Comparison of ENCODE assay signal across 31 mouse cellular contexts in genomic region chr19:21940114-21940513, GRCm38 (mm10).
"Had no signal": no experiment of that assay in that cellular context is flagged by ENCODE, and none has a peak within 500 bp of the region (broad histone marks: within the 10 kb centered on the region; RNA-seq: fewer than 3 reads in every experiment).

No protein-coding gene starts in this region.

- DNase-seq: left cerebral cortex, postnatal 4 days; liver; liver, embryonic 13.5 days; liver, postnatal 0 days; lung, adult 18-20 months; lung, adult 2 months; lung, embryonic 14.5 days; lung, postnatal 10 days; lung, postnatal 14 days; lung, postnatal 36 days; lung, postnatal 4 days; midbrain, embryonic 14.5 days had no signal

- H3K4me3 ChIP-seq: left cerebral cortex, adult 2 months; limb, embryonic 10.5 days; limb, embryonic 12.5 days; limb, embryonic 13.5 days; limb, embryonic 15.5 days; liver, embryonic 12.5 days; liver, embryonic 13.5 days; liver, embryonic 15.5 days; lung, embryonic 15.5 days; megakaryocyte, embryonic 14.5 days; midbrain, embryonic 10.5 days; midbrain, embryonic 12.5 days; midbrain, embryonic 13.5 days; midbrain, embryonic 15.5 days had no signal

- H3K27ac ChIP-seq: left cerebral cortex, adult 2 months; limb, embryonic 10.5 days; limb, embryonic 12.5 days; limb, embryonic 13.5 days; limb, embryonic 15.5 days; liver, embryonic 12.5 days; liver, embryonic 13.5 days; liver, embryonic 14.5 days; liver, embryonic 15.5 days; lung, embryonic 15.5 days; macrophage; midbrain, embryonic 10.5 days; midbrain, embryonic 12.5 days; midbrain, embryonic 13.5 days; midbrain, embryonic 15.5 days had no signal

- H3K4me1 ChIP-seq: limb, embryonic 12.5 days; limb, embryonic 15.5 days; liver, embryonic 12.5 days; liver, embryonic 13.5 days; liver, embryonic 15.5 days; lung, embryonic 15.5 days; midbrain, embryonic 10.5 days; midbrain, embryonic 12.5 days; midbrain, embryonic 13.5 days; midbrain, embryonic 15.5 days had no signal

- ATAC-seq: liver, embryonic 12.5 days; liver, postnatal 0 days; lung, postnatal 0 days; midbrain, embryonic 13.5 days; midbrain, embryonic 15.5 days; midbrain, embryonic 16.5 days had no signal

- H3K9ac ChIP-seq: limb, embryonic 12.5 days; limb, embryonic 13.5 days; limb, embryonic 15.5 days; liver, embryonic 12.5 days; liver, embryonic 13.5 days; liver, embryonic 14.5 days; liver, embryonic 15.5 days; liver, postnatal 0 days; lung, embryonic 14.5 days; lung, embryonic 15.5 days; midbrain, embryonic 12.5 days; midbrain, embryonic 13.5 days; midbrain, embryonic 15.5 days had no signal

- H3K36me3 ChIP-seq: limb, embryonic 10.5 days; limb, embryonic 12.5 days; limb, embryonic 13.5 days; limb, embryonic 15.5 days; liver, embryonic 12.5 days; liver, embryonic 13.5 days; liver, embryonic 15.5 days; lung, embryonic 15.5 days; midbrain, embryonic 10.5 days; midbrain, embryonic 12.5 days; midbrain, embryonic 13.5 days; midbrain, embryonic 15.5 days had no signal

- H3K9me3 ChIP-seq: limb, embryonic 10.5 days; limb, embryonic 12.5 days; limb, embryonic 13.5 days; limb, embryonic 15.5 days; liver, embryonic 12.5 days; liver, embryonic 13.5 days; liver, embryonic 15.5 days; lung, embryonic 15.5 days; megakaryocyte, embryonic 14.5 days; midbrain, embryonic 10.5 days; midbrain, embryonic 12.5 days; midbrain, embryonic 13.5 days; midbrain, embryonic 15.5 days had no signal

- H3K27me3 ChIP-seq: limb, embryonic 12.5 days; limb, embryonic 13.5 days; limb, embryonic 15.5 days; liver, embryonic 12.5 days; liver, embryonic 13.5 days; liver, embryonic 15.5 days; lung, embryonic 15.5 days; midbrain, embryonic 12.5 days; midbrain, embryonic 13.5 days; midbrain, embryonic 15.5 days had no signal

- H3K4me2 ChIP-seq: limb, embryonic 12.5 days; limb, embryonic 13.5 days; limb, embryonic 15.5 days; liver, embryonic 11.5 days; liver, embryonic 12.5 days; liver, embryonic 13.5 days; liver, embryonic 15.5 days; lung, embryonic 14.5 days; lung, embryonic 15.5 days; midbrain, embryonic 11.5 days; midbrain, embryonic 12.5 days; midbrain, embryonic 13.5 days; midbrain, embryonic 15.5 days had no signal
